Mouse (Mus musculus) heart, postnatal 0 days (tissue): ENCODE results near the gene Tcn2.

Source experiments
- CTCF ChIP-seq: IDR thresholded peaks from 2 replicates; pipeline ENCODE4 v1.5.1; 2016; ENCODE audit warnings: antibody characterized with exemption, control low read depth, low read depth
- EP300 ChIP-seq: IDR thresholded peaks from 2 replicates; pipeline ENCODE4 v1.6.1; 2016; ENCODE audit warnings: antibody characterized with exemption, low read depth

GRCm38 (mm10) chr11:3894406-3895281 is 37.3 kb downstream of the Tcn2 start, which contains the start of the genes 4921536K21Rik and Dusp18:
- TF ChIP-seq CTCF (no peak), EP300 (no peak)
